Mouse (Mus musculus): ENCODE results near the gene Robo2. TPM values are rescaled to one million over a fixed set of nuclear protein-coding genes. Genes with fewer than 3 reads are reported as not detected.

Robo2 gene
- total RNA-seq (2023), result not detected

GRCm38 (mm10) chr16:74411481-74412251, at the start of gene Robo2:
Gene Robo2, minus strand, starts transcription at chr16:74411825.

